Mouse (Mus musculus): ENCODE measurements around the gene Crispld2.

Crispld2 gene

GRCm38 (mm10) chr8:119984085-119984484, 8.2 kb upstream of the Crispld2 start:
- POLR2A ChIA-PET: interaction anchor here in 1 of 4 experiments (1.1 kb wide), 1 partner anchor 88 kb away, joined by 3 read pairs; no protein-coding TSS in a partner anchor
- CTCF ChIA-PET: interaction anchor here in 1 of 4 experiments (0.7 kb wide), 1 partner anchor 14 kb away, joined by 3 read pairs; no protein-coding TSS in a partner anchor

GRCm38 (mm10) chr8:119986174-119986573, 6.1 kb upstream of the Crispld2 start:
- ChIA-PET CTCF (interaction anchor here in 3 of 4 experiments (0.6 to 1.1 kb wide), 4 partner anchors 75 to 835 kb away, joined by 3 read pairs; partner anchors contain the start of gene Cotl1 (in 1 of the 3)), POLR2A (no interaction called here)

- ChIA-PET POLR2A (no interaction called here), CTCF (no interaction called here)
Observed at GRCm38 (mm10) chr8:119988087-119988486, 4.2 kb upstream of the Crispld2 start.

GRCm38 (mm10) chr8:119994114-119994513, 1.9 kb downstream of the Crispld2 start:
- ChIA-PET CTCF (no interaction called here), POLR2A (interaction anchor here in 1 of 4 experiments (1.6 kb wide), 1 partner anchor 50 kb away, joined by 4 read pairs; no protein-coding TSS in a partner anchor)

- ChIA-PET POLR2A (interaction anchor here in 1 of 4 experiments (0.7 kb wide), 1 partner anchor 580 kb away, joined by 4 read pairs; no protein-coding TSS in a partner anchor), CTCF (no interaction called here)
Observed at GRCm38 (mm10) chr8:119994556-119994955, 2.3 kb downstream of the Crispld2 start.

GRCm38 (mm10) chr8:119997266-119997665, 5.0 kb downstream of the Crispld2 start:
- ChIA-PET POLR2A (interaction anchor here in 1 of 4 experiments (0.6 kb wide), 1 partner anchor 275 kb away, joined by 3 read pairs; no protein-coding TSS in a partner anchor), CTCF (interaction anchor here in 1 of 4 experiments (0.6 kb wide), 1 partner anchor 491 kb away, joined by 3 read pairs; no protein-coding TSS in a partner anchor)

GRCm38 (mm10) chr8:120000461-120000860, 8.2 kb downstream of the Crispld2 start:
- ChIA-PET CTCF (no interaction called here), POLR2A (no interaction called here)

- ChIA-PET POLR2A (no interaction called here), CTCF (no interaction called here)
Observed at GRCm38 (mm10) chr8:120001712-120002111, 9.5 kb downstream of the Crispld2 start.

- ChIA-PET POLR2A (no interaction called here), CTCF (no interaction called here)
Observed at GRCm38 (mm10) chr8:120002348-120002747, 10.1 kb downstream of the Crispld2 start.

GRCm38 (mm10) chr8:120004154-120004702, 12.0 kb downstream of the Crispld2 start:
- CTCF ChIA-PET: no interaction called here
- POLR2A ChIA-PET: interaction anchor here in 2 of 4 experiments (0.9 to 1.4 kb wide), 3 partner anchors 8 to 24 kb away, joined by 3 read pairs; partner anchors contain the start of gene Crispld2 (in 1 of the 2)

- ChIA-PET CTCF (interaction anchor here in 1 of 4 experiments (0.6 kb wide), 1 partner anchor 244 kb away, joined by 5 read pairs; no protein-coding TSS in a partner anchor), POLR2A (interaction anchor here in 2 of 4 experiments (0.6 to 1.4 kb wide), 3 partner anchors 12 to 107 kb away, joined by 3 read pairs; partner anchors contain the start of gene Crispld2 (in 1 of the 2))
Observed at GRCm38 (mm10) chr8:120004705-120005381, 12.6 kb downstream of the Crispld2 start.

GRCm38 (mm10) chr8:120006645-120007160, 14.5 kb downstream of the Crispld2 start:
- ChIA-PET CTCF (interaction anchor here in 2 of 4 experiments (0.6 to 0.8 kb wide), 2 partner anchors 35 to 65 kb away, joined by 3 read pairs; no protein-coding TSS in a partner anchor), POLR2A (interaction anchor here in 2 of 4 experiments (0.9 to 1.2 kb wide), 3 partner anchors 14 to 57 kb away, joined by 3 read pairs; partner anchors contain the start of gene Crispld2 (in 1 of the 2))

- CTCF ChIA-PET: interaction anchor here in 3 of 4 experiments (0.5 to 0.8 kb wide), 4 partner anchors 35 to 815 kb away, joined by 3 to 6 read pairs (median 3); no protein-coding TSS in a partner anchor
- POLR2A ChIA-PET: interaction anchor here in 2 of 4 experiments (0.6 to 1.0 kb wide), 3 partner anchors 15 to 58 kb away, joined by 3 to 4 read pairs (median 3); partner anchors contain the start of gene Crispld2 (in 1 of the 2)
Observed at GRCm38 (mm10) chr8:120007178-120007577, 14.9 kb downstream of the Crispld2 start.

GRCm38 (mm10) chr8:120009284-120009683, 17.0 kb downstream of the Crispld2 start:
- ChIA-PET CTCF (no interaction called here), POLR2A (no interaction called here)

GRCm38 (mm10) chr8:120012491-120012890, 20.3 kb downstream of the Crispld2 start:
- POLR2A ChIA-PET: interaction anchor here in 2 of 4 experiments (0.7 to 1.3 kb wide), 4 partner anchors 9 to 20 kb away, joined by 3 to 4 read pairs (median 3); partner anchors contain the start of gene Crispld2 (in 1 of the 2)

GRCm38 (mm10) chr8:120012927-120013326, 20.7 kb downstream of the Crispld2 start:
- CTCF ChIA-PET: interaction anchor here in 3 of 4 experiments (0.6 to 1.3 kb wide), 5 partner anchors 8 to 387 kb away, joined by 3 to 9 read pairs (median 3); no protein-coding TSS in a partner anchor
- POLR2A ChIA-PET: interaction anchor here in 2 of 4 experiments (0.7 to 1.3 kb wide), 3 partner anchors 8 to 20 kb away, joined by 3 to 4 read pairs (median 3); partner anchors contain the start of gene Crispld2 (in 1 of the 2)

More at GRCm38 (mm10) chr8:120012491-120012890, 20.3 kb downstream of the Crispld2 start:
- CTCF ChIA-PET: interaction anchor here in 2 of 4 experiments (0.6 to 1.0 kb wide), 2 partner anchors 8 to 14 kb away, joined by 3 read pairs; no protein-coding TSS in a partner anchor

- CTCF ChIA-PET: interaction anchor here in 1 of 4 experiments (1.3 kb wide), 1 partner anchor 57 kb away, joined by 4 read pairs; no protein-coding TSS in a partner anchor
- POLR2A ChIA-PET: interaction anchor here in 1 of 4 experiments (0.5 kb wide), 1 partner anchor 1383 kb away, joined by 3 read pairs; no protein-coding TSS in a partner anchor
Observed at GRCm38 (mm10) chr8:120014267-120015023, 22.2 kb downstream of the Crispld2 start.

- POLR2A ChIA-PET: no interaction called here
- CTCF ChIA-PET: interaction anchor here in 1 of 4 experiments (0.8 kb wide), 1 partner anchor 47 kb away, joined by 7 read pairs; no protein-coding TSS in a partner anchor
Observed at GRCm38 (mm10) chr8:120015916-120016315, 23.7 kb downstream of the Crispld2 start.
